Mouse (Mus musculus) monocyte, adult 5-6 weeks (primary cell): ENCODE measurements at regions not wholly inside any gene's neighbourhood (a gene's known extent, or its start where the extent isn't known, plus 50 kb on each side); places are given as distances from the start of the nearest gene placed in this dataset.

Source experiments
- ATAC-seq: fragments of 153-309, 156-312 bp; replicated peaks from 2 replicates; pipeline ENCODE4 v1.8.0; 2017; ENCODE audit warnings: mild to moderate bottlenecking; ENCODE audit not compliant: low TSS enrichment, insufficient number of reproducible peaks, severe bottlenecking, poor library complexity, low FRiP score

- no peak for ATAC-seq
Observed at GRCm38 (mm10) chr19:54391406-54391805, 347.5 kb downstream of the Adra2a start.

GRCm38 (mm10) chr19:54399651-54400050 is 355.7 kb downstream of the Adra2a start:
- no peak for ATAC-seq

- no peak for ATAC-seq
Observed at GRCm38 (mm10) chr19:54407904-54408303, 364.0 kb downstream of the Adra2a start.

GRCm38 (mm10) chr19:54429062-54429461 is 385.1 kb downstream of the Adra2a start:
- no peak for ATAC-seq

- ATAC-seq = no peak
Observed at GRCm38 (mm10) chr19:54440713-54441112, 396.8 kb downstream of the Adra2a start.

- no peak for ATAC-seq
Observed at GRCm38 (mm10) chr19:54460426-54461170, 416.6 kb downstream of the Adra2a start.

GRCm38 (mm10) chr19:54462480-54462879 is 418.5 kb downstream of the Adra2a start:
- ATAC-seq = no peak

GRCm38 (mm10) chr19:54470034-54470433 is 426.1 kb downstream of the Adra2a start:
- ATAC-seq = no peak

GRCm38 (mm10) chr19:54498066-54498465 is 454.1 kb downstream of the Adra2a start:
- no peak for ATAC-seq

GRCm38 (mm10) chr19:54533858-54534257 is 489.9 kb downstream of the Adra2a start:
- ATAC-seq = no peak

- ATAC-seq = no peak
Observed at GRCm38 (mm10) chr19:54555351-54555750, 511.4 kb downstream of the Adra2a start.

GRCm38 (mm10) chr19:54557984-54558383 is 514.0 kb downstream of the Adra2a start:
- no peak for ATAC-seq

GRCm38 (mm10) chr19:54583574-54583973 is 539.6 kb downstream of the Adra2a start:
- ATAC-seq = no peak

- ATAC-seq = no peak
Observed at GRCm38 (mm10) chr19:54584687-54585237, 540.8 kb downstream of the Adra2a start.

- ATAC-seq = no peak
Observed at GRCm38 (mm10) chr19:54585326-54585725, 541.4 kb downstream of the Adra2a start.

- no peak for ATAC-seq
Observed at GRCm38 (mm10) chr19:54603345-54603744, 523.7 kb downstream of the Gpam start.

GRCm38 (mm10) chr19:54605346-54605745 is 521.7 kb downstream of the Gpam start:
- no peak for ATAC-seq

GRCm38 (mm10) chr19:54616924-54617323 is 510.1 kb downstream of the Gpam start:
- no peak for ATAC-seq
